Mouse (Mus musculus) gastrocnemius, adult 2 months (tissue): ENCODE measurements at regions not wholly inside any gene's neighbourhood (a gene's known extent, or its start where the extent isn't known, plus 50 kb on each side); places are given as distances from the start of the nearest gene placed in this dataset.
A peak's percentile ranks its signal among the peaks of the same experiment; 100 is the strongest.

Source experiments
- DNase-seq: peaks from one replicate; pipeline ENCODE4 v3.0.0; 2022
- H3K27ac ChIP-seq: fragments of 200-600 bp; 2 replicates; pipeline ENCODE4 v1.8.1; 2022; ENCODE audit warnings: mild to moderate bottlenecking
- H3K4me3 ChIP-seq: fragments of 200-600 bp; 2 replicates; pipeline ENCODE4 v1.8.1; 2022; ENCODE audit warnings: mild to moderate bottlenecking, moderate library complexity
- CTCF ChIP-seq: fragments of 200-600 bp; IDR thresholded peaks from 2 replicates; pipeline ENCODE4 v1.8.1; 2022; ENCODE audit warnings: antibody characterized with exemption, mild to moderate bottlenecking, moderate library complexity
- intact Hi-C: fragments of 180-260 bp; cut with DNase I; formaldehyde crosslinking; loops from one replicate; pipeline ENCODE4 v1.15.1; 2025

DNA sequence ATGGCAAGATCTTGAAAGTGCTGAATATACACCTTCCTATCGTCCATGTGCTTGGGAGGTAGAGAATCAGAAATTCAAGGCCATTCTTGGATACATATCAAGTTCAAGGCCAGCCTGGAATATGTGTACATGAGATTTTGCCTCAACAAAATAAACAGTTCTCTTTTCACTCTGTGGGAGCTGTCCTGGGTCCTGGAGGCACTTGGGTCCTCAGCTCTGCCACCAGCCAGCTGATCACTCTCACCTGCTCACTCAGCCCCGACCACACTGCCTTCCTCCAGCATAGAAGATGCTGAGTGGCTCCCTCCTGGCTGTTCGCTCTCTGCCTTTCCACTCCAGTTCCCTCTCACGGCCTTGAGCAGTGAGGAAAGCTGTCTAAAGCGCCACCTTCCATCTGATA, 128.2 kb upstream of the Thy1 start:
- H3K4me3 ChIP-seq, result no peak overlapping the region
- TF ChIP-seq CTCF, result no peak
- intact Hi-C loops, result no loop called here
- H3K27ac ChIP-seq, result no peak overlapping the region
- no peak for DNase-seq

DNA sequence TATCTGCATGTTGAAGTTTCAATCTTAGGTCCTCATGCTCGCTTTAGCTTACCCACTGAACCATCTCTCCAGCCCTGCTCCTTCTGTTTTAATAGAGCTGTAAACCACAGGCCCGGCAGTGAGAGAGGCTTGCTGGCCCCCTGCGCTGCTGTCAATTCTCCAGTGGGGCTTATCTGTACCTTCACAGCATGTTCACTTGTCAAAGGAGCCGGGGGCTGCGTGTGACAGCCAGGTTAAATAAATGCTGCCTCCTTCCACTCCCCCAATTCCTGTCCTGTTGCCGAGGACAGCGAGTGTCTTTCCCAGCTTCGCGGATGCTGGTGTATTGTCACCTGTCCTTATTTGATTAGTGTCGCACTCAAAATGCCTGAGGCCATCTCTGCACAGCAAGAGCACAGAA, 125.7 kb upstream of the Thy1 start:
- H3K4me3 ChIP-seq, result no peak overlapping the region
- no peak for TF ChIP-seq CTCF
- DNase-seq, result no peak
- intact Hi-C loops, result no loop called here
- no peak overlapping the region for H3K27ac ChIP-seq

DNA sequence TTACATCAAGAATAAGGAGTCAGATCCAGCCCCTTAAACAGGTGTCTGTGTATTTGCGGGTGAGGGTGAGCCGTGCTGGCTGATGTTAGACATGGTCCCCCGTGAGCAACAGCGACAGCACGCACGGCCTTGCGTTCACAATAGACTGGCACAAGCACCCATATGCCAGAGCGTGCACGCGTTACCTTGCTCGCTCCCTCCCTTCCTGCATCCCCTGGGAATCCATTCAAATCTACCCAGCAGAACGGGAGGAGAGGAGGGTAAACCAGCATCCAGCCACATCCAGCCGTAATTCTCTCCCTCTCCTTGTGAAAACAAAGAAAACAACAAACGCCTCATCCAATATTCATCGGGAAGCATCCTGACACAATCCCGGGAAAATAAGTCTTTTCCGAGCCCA, 124.2 kb upstream of the Thy1 start:
- intact Hi-C loops, result no loop called here
- Histone ChIP-seq H3K27ac (no peak overlapping the region), H3K4me3 (no peak overlapping the region)
- TF ChIP-seq CTCF, result no peak
- DNase-seq, result no peak

DNA sequence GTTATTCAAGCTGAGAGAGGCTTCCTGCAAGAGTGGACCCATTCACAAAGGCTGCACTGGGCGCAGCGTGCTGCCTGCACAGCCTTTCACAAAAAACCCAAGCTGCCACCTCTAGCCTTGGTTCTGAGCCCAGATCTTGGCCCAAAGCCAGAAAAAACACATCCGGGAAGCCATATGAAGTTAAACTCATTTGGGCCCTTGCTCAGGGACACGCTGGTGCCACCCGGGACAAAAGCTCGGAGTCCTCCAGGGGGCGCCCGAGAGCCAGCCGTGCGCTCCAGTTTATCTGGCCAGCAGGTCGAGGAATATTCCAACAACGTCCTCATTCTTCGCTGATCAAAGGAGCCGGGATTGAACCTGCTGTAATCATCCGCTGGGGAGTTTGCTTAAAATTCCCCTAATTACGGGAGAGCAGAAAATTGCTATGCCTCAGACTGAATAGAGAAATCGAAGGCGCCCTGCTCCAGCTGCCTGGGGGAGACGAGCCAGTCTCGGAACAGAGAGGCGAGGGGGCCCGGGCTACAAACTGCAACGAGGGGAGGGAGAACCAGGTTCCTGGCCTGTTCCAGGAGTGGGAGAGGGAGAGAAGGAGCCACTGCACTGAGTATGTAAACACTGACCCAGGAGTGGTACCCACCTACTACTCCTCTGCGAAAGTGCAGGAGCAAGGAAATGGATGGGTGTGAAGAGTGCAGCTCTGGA, 123.0 kb upstream of the Thy1 start:
- peak; percentile 98; the same call in 1 of the 2 replicates for TF ChIP-seq CTCF
- Histone ChIP-seq H3K27ac (no peak overlapping the region), H3K4me3 (0 out of 2 replicates have a peak overlapping the region, but pooled peaks have one; percentile 23)
- peak; percentile 83 for DNase-seq
- intact Hi-C loops, result loop anchor here (1.0 to 5.0 kb wide), 2 partner anchors 52 to 178 kb away; partner anchors contain the start of gene Nectin1

GRCm38 (mm10) chr9:43922231-43922630, 121.0 kb upstream of the Thy1 start:
- H3K27ac ChIP-seq, result no peak overlapping the region
- H3K4me3 ChIP-seq, result no peak overlapping the region
- intact Hi-C loops, result loop anchor here (5.0 kb wide), 1 partner anchor 180 kb away; the partner anchor contains the start of gene Nectin1
- no peak for DNase-seq
- TF ChIP-seq CTCF, result no peak

DNA sequence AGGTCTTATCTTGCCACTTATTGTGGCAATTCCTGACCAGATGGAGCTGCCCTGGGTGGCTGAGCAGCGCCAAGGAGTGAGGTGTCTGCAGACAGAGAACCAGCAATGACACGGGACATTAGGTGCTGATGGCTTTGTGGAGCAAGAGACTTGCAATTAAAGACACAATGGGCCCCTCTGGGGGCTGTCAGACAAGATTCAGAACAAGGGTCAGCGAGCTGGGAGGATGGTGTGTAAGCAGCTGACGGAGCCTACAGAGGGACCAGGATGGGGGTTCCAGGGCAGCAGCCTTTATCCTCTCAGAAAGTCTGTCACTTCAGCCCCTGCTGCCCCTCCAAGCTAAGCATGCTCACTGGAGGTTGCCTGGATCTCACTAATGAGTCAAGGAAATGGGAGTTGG, 120.1 kb upstream of the Thy1 start:
- no peak for DNase-seq
- no peak for TF ChIP-seq CTCF
- Histone ChIP-seq H3K4me3 (no peak overlapping the region), H3K27ac (no peak overlapping the region)
- intact Hi-C loops, result loop anchor here (5.0 kb wide), 1 partner anchor 181 kb away; the partner anchor contains the start of gene Nectin1

GRCm38 (mm10) chr9:43924795-43925194, 118.4 kb upstream of the Thy1 start:
- no peak overlapping the region for H3K27ac ChIP-seq
- peak; percentile 62 for TF ChIP-seq CTCF
- no peak overlapping the region for H3K4me3 ChIP-seq
- intact Hi-C loops, result loop anchor here (5.0 kb wide), 1 partner anchor 182 kb away; the partner anchor contains the start of gene Nectin1
- DNase-seq, result no peak

DNA sequence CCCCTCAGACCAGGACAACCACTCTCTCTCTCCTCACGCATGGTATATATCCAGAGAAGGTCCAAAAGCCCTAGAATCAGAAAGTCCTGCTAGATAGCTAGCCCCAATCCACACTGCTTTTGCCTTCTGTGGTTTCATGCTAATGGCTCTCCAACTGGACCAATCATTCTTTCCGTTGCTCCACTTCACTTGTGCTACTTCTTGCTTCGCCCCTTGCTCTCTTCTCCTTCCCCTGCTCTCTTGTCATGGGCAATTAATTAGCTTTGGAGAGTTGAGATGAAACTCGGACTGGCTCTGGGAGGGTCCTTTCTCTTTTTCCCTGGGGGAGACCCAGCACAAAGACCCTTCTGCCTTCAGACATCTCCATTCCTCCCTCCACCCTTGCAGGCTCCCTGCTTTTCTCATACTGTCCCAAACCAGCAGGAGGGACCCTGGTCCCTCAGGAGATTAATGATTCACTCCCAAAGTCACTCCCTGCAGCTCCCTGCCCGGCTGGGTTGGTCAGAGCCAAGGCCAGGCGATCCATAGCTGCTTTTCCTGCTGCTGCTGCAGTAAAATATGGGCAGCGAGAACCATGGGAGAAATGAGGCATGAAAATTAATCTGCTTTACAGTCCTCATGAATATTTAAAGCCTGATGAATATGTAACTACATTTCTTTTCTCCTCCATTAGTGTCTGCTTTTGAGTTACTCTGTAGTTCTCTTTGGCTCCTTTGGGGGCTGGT, 113.7 kb upstream of the Thy1 start:
- TF ChIP-seq CTCF, result no peak
- no peak for DNase-seq
- intact Hi-C loops, result no loop called here
- Histone ChIP-seq H3K27ac (no peak overlapping the region), H3K4me3 (no peak overlapping the region)

GRCm38 (mm10) chr9:43930037-43930404, 113.2 kb upstream of the Thy1 start:
- Histone ChIP-seq H3K4me3 (no peak overlapping the region), H3K27ac (no peak overlapping the region)
- DNase-seq, result no peak
- TF ChIP-seq CTCF, result no peak
- intact Hi-C loops, result no loop called here

GRCm38 (mm10) chr9:43930476-43930875, 112.7 kb upstream of the Thy1 start:
- DNase-seq, result no peak
- TF ChIP-seq CTCF, result no peak
- no peak overlapping the region for H3K4me3 ChIP-seq
- intact Hi-C loops, result no loop called here
- no peak overlapping the region for H3K27ac ChIP-seq

- intact Hi-C loops, result no loop called here
- Histone ChIP-seq H3K4me3 (no peak overlapping the region), H3K27ac (no peak overlapping the region)
- DNase-seq, result no peak
- no peak for TF ChIP-seq CTCF
Observed at GRCm38 (mm10) chr9:43934012-43934690, 109.0 kb upstream of the Thy1 start.

DNA sequence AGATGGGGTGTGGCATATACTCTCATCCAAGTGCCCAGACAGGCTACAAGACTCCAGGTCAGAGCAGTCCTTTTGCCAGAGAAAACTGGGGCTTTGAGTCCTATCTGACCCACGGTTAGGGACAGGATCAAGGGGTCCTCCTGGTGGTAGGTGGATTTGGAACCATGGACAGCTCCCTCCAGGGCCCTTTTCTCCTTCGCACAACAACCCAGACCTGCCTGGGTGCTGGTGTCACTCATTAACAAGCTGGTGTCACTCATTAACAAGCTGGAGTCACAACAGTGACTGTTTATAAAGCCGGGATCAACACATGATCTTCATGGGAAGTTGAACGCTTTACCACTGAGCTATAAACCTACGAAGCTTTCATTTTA, 108.5 kb upstream of the Thy1 start:
- no peak for TF ChIP-seq CTCF
- intact Hi-C loops, result no loop called here
- no peak overlapping the region for H3K27ac ChIP-seq
- DNase-seq, result no peak
- H3K4me3 ChIP-seq, result no peak overlapping the region

GRCm38 (mm10) chr9:43939336-43939735, 103.8 kb upstream of the Thy1 start:
- no peak for DNase-seq
- Histone ChIP-seq H3K4me3 (no peak overlapping the region), H3K27ac (no peak overlapping the region)
- intact Hi-C loops, result no loop called here
- no peak for TF ChIP-seq CTCF
